Mouse (Mus musculus): ENCODE results near the gene Ltf. TPM values are rescaled to one million over a fixed set of nuclear protein-coding genes. Genes with fewer than 3 reads are reported as not detected.

The Ltf gene
- total RNA-seq (2021): under 1 TPM; 0.32 to 0.74 TPM
- long read RNA-seq, experiment 1: 0 reads
- long read RNA-seq, experiment 2: 0 reads

DNA sequence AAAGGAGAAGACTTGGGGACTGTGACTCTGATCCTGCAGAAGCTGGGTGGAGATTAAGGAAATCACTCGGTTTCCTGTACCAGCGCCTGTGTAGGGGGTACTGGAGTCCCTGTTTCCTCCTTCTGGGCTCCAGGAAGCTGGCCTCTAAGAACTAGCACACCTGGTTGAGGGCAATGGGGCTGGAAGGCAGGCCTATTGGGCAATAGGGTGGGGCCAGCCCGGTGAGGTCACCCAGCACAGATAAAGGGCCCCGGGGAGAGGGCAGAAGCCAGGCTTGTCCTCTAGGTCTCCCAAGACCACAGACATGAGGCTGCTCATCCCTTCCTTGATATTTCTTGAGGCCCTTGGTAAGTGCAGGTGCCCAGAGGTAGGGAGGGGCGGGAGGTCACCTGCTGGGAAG lies at the start of gene Ltf:
Gene Ltf (plus strand): TSS at position 250 of the 400 bp plus-strand sequence.
- DNase-seq (ENCODE audit: low spot score in 2 of 2): no peak

DNA sequence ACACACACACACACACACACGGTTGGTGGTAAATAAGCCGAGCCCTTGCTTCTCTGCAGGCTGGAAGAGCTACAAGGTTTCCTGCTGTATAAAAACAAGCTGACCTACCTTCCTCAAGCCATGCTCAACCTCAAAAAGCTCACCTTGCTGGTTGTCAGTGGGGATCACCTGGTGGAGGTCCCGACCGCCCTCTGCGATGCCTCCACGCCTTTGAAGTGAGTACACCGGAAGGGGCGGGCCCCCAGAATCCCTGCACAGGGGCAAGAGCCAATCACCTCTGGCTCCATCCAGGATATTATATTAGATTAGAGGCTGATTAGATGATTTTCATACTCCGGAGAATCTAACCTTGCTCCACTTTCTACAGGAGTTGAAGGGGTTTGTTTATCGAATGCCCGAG lies 39.7 kb upstream of the Ltf start:
- DNase-seq (ENCODE audit: low spot score in 2 of 2): no peak

DNA sequence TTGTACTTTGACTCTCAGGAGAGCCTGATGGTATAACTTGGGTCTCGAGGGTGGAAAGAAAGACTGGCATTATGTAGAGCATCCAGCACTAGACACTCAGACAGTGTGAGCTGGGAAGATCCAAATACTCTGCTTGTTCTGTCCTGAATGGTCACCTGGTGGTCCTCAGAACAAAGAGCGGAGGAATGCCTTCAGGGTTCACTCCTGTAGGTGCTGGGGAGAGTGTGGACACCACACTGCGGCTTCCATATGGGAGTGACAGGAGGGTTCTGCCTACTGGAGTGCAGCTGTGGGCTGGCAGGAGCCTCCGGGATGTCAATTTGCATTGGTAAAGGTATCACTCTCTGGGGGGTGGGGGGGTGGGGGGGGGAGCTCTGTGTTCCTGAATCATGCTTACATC lies 36.7 kb upstream of the Ltf start:
- no peak for DNase-seq (ENCODE audit: low spot score in 2 of 2)

DNA sequence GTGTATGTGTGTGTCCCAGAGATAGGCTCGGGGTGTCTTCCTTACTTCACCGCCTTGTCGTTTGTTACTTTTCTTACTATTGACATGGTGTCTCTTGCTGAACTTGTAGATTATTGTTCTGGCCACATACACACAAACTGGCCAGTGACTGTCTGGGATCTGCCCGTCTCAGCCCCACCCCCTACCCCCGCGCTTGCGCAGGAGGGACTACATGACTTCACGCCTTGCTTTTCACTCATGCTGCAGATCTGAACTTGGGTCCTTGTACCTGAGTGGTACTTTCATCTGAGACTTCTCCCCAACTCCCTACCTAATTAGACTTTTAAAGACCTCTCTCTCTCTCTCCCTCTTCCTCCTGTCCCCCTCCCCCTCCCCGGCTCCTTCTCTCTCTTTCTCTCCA lies 35.0 kb upstream of the Ltf start:
- no peak for DNase-seq (ENCODE audit: low spot score in 2 of 2)

DNA sequence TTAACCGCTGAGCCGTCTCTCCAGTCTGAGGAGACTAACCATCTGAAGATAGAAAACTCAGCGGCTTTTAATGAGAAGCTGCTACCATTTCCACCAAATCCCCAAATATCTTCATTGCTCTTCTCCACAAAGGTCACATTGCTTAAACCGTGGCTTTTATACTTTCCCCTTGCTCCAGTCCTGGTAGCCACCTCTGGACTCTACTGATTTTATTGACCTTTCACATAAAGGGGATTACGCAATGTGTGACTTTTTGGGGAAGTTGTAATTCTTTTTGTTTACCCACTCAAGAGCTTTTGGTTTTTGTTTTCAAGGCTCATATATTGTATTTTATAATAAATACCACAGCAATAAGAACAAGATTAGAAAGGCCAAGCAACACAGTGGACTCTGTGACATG lies 33.5 kb upstream of the Ltf start:
- no peak for DNase-seq (ENCODE audit: low spot score in 2 of 2)

DNA sequence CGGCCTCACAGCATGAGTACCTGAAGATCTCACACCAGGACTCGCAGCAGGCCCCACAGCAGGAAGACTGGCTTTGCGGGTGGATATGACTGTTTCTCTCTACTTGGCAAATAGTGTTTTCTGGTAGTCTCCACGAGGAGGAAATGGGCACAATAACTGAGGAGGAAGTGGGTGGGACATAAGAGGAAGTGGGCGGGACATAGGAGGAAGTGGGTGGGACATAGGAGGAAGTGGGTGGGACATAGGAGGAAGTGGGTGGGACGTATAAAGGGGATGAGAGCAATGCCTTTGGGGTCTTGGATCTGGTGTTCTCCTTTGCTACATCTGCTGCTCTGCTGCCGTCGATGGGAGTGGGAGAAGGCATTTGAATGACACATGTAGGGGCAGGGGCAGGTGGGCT lies 33.1 kb upstream of the Ltf start:
- DNase-seq (ENCODE audit: low spot score in 2 of 2): no peak

DNA sequence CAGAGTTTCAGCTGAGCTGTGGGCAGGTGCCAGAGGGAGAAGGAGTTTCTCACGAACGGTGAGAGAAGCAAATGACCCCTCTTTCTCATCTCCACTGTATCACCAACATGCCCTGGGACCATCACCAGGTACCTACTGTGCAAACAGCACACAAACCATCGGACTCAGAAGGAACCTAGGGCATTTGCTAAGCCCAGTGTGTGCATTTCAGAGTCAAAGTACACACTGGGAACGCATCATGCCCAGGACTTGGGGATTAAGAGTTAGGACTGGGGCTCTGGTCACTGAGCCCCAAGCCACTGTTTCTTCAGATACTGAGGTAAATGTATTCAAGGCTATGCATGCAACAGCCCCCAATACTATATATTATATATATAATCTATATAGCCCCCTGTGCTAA lies 31.7 kb upstream of the Ltf start:
- DNase-seq (ENCODE audit: low spot score in 2 of 2): no peak

DNA sequence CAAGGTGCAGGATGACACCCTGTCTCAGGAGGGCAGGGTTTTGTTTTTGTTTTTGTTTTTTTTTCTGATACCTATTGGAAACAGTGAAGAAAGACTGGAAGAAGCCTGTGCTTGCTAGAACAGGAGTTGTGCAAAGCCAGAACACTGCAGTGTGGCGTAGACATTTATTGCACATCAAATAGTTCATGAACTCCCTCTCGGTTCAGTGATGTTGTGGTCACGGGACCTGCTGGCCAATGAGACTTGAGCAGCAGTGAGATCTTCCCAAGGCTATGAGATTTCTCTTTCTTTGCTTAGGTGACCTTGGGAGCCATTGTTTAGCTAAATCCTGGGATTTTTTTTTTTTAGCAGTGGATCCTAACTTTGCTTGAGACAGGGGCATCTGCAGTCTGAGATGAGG lies 31.0 kb upstream of the Ltf start:
- no peak for DNase-seq (ENCODE audit: low spot score in 2 of 2)

DNA sequence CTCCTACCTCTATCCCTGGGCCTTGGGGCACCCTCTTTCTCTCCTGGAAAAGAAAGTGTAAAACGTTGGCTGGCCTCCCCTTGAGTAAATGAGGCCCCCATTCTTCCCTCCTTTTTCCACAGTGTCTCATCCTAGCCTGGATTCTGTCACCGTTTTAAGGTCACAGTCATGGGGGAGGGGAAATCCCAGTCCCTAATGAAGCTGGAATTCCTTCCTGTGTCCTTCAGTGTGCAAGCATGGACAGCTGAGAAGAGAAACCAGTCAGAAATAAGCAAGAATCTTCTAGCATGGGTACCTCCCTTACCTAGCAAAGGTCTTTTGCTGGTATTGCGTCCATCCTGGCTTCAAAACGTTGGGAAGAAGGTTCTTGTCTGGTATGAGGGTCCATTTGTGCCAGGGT lies 29.9 kb upstream of the Ltf start:
- DNase-seq (ENCODE audit: low spot score in 2 of 2): no peak

DNA sequence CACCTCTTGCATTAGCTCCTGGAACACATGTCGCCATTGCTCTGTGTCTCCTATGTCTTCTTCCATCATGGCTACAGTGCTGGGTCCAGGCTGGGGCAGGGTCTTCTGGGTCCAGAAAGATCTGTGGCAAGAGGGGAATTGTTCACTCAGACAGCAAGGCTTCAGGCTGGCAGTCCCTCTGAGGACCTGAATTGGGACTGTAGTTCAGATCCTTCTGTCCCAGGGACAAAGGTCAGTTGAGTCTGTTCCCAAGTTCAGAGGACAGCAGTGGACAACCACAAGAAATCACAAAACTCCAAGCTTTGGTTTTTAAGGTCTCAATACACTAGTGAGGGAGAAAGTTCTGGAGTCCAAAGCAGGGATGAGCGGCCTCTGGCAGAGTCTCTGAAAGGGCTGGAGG lies 29.5 kb upstream of the Ltf start:
- no peak for DNase-seq (ENCODE audit: low spot score in 2 of 2)

DNA sequence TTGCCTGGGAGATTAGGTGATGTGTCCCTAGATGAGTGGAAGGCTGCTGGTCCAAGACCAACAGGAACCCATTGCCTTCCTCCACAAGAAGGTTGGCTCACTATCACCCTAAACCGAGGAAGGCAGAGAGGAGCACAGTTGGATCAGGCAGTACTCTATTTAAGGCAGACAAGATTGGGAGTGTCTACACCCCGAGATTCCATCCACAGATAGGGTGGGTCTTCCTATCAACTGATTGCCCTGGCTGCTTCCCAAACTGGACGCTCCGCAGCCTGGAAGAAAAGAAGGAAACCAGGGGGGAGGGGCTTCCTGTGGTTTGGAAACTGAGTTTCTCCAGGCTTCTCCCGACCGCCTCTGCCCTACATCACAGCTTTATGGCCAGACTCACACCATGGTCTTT lies 28.9 kb upstream of the Ltf start, which contains the start of gene Rtp3:
Gene Rtp3 (minus strand): TSS at position 380 of the 400 bp plus-strand sequence.
- DNase-seq (ENCODE audit: low spot score in 2 of 2): no peak

DNA sequence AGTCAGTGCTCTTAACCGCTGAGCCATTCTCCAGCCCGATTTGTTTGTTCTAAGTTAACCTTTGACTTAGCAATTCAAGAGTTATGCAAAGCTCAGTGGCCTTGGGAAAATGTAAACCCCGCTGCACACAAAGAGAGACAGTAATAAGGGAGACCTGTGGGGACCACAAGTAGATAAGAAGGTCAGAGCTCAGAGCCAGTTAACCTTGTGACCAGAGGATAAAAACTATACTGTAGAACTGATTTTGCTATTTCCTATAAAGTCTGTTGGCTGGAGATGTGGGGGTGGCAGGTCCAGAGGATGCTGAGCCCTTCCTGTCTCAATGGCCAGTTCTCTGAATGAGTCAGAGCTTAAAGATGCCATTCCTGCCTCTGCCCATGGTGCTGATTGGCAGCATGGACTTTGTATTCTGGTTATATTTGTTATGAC lies 25.8 kb upstream of the Ltf start:
- no peak for DNase-seq (ENCODE audit: low spot score in 2 of 2)

DNA sequence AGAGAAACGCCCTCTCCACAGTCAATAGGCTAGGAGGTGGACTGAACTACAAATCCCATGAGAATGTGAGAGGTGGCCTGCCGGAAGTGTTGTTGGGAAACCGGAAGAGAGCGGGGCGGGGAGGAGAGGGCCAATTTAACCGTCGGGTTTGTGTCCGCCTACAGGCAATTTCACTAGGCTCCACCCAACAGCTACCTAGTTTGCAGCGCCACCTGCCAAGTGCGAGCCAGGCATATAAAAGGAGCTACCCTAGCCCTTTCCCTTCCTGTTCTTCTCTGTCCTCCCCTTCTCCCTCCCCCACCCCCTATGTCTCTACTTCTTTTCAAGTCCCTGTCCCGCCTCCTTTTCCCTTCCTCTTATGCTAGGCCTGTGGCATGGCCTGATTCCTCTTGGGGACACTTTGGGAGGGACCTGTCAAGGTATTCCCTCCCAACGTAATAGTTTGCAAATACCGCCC lies 24.3 kb upstream of the Ltf start:
- DNase-seq (ENCODE audit: low spot score in 2 of 2): peak; percentile 50 to 77

DNA sequence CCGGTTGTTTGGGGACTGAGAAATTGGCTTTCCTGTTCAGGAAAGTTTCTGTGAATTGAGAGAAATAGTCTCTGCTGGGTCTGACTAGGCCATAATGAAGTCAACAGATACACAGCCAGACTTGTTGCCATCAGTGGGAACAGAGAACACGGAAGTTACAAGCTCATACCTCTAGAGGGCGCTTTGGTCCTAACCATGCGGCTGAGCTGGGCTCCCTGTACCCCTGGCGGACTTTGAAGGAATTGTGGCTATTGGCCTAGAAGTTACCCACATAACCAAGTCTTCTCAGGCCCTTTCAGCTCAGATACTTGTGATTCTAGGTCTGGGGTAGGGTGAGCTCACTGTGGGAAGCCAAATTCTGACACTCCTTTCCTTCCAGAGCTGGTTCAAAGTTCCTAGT lies 21.8 kb upstream of the Ltf start:
- peak; percentile 63 to 81 for DNase-seq (ENCODE audit: low spot score in 2 of 2)

DNA sequence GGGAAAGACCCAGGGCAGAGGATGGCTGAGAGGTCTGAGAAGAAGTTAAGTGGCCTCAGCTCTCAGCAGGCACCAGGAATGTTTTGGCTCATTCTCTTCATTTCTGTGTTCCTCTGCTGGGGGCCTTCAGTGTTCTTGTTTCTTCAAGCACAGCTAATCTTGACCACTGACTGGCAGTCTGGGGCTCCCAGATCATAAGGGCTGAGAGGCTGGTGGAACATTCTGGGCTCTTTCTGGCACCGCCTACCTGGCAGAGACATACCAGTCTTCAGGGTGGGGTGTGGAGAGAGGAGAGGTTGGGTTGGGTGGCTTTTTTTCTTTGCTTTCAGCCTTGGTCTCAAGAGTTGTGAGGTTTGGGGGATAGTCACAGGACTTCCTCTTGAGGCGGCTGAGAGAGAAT lies 20.0 kb upstream of the Ltf start:
- no peak for DNase-seq (ENCODE audit: low spot score in 2 of 2)

DNA sequence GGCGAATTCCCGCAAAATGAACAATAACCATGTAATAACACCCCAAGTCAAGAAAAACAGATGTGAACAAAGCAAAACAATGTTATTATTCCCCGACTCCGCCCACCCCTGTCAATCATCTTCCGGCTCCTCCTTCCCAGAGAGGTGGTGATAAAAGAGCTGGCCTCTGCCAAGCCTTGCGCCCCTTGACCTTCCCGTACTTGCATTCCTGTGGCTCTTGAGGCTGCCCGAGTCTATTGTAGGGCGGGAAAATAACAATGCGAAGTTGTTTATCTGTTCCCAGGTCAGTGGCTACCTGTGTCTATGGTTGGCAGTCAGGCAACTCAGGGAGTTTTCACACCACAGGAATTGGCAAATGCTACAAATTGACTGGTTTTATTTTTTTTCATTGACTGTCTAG lies 19.2 kb upstream of the Ltf start:
- no peak for DNase-seq (ENCODE audit: low spot score in 2 of 2)

DNA sequence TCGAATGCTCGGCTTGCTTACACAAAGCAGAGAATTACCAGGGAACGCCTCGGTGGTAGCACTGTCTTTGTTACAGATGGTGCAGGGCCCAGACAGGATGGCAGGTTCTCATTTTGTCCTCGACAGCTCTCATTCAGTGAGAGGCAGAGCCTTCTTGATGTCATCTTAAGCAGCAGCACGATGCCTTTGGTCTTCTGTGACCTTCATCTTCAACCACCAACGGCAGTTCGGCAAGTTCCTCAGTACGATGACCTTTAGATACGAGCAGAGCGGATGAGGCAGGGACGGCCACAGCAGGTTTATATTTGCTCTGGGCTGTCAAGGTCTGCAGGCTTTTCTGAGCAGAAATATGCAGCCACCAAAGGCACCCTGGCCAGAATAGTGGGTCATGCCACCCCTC lies 17.4 kb upstream of the Ltf start:
- DNase-seq (ENCODE audit: low spot score in 2 of 2): no peak

DNA sequence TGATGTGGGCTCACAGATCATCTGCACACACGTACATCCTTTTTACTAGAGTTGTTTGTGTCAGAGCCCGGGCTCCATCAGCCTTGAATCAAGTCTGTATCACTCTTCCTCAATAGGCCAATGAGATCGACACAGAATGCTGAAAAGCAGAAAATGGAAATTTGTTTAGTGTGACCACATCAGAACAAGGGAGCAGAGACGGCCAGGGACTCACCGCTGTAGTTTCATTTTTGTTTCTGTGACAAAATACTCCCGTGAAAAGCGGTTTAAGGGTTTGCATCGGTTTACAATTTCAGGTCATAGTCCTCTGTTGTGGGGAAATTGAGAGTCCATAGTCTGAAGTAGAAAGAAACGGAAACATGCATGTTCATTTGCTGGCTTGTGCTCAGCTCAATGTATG lies 15.8 kb upstream of the Ltf start:
- DNase-seq (ENCODE audit: low spot score in 2 of 2): no peak

DNA sequence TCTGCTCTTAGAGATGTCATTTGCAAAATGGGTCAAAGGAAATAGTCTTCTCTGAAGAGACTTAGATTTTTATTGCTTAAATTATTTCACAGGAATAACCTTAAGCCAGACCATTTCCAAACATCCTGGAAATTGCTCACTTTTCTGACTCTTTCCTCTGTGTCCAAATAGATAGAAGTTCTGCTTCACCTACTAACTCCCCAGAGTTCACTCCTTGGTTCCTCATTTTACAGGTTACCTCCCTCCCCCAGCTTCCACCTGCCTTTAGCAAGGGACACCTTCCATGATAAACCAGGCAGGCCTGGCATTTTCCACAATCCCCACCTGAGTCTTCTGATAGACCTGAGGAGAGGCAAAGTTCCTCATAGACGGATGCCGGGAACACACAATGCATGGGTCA lies 12.5 kb upstream of the Ltf start:
- DNase-seq (ENCODE audit: low spot score in 2 of 2): no peak

DNA sequence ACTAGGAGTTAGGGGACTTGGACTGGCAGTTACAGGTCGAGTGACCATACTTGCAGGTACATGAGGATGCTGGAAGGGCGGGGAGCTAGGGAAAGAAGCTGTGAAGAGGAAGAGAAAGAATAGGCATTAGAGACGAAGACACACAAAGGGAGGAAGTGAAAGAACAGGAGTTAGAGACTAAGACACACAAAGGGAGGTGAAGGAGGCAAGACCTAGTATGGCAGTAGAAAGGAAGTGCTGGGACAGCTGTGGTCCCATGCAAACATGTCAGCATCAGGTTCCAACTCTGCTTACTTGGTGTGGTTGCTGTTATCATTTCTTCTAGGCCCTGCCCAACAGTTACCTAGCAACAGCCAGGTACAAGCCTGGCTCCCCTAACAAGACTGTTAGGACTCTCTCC lies 9.3 kb upstream of the Ltf start:
- no peak for DNase-seq (ENCODE audit: low spot score in 2 of 2)

DNA sequence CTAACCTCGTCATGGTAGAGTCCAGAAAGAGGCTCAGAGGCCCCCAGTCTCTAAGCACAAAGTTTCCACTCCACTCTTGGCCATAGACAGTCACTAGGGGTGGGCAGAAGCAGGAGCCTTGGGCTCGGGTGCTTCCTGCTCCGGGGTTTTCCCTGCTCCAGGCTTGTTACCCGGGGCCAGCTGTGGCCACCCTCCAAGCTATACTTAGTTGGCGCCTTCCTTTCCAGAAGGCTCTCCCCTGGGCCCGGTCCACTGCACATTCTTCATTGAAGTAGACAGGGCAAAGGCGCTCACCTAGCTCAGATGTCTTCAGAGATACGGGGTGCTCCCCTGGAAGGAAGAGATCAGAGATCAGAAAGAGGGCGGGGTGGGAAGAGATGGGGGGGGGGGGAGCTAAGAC lies 7.5 kb upstream of the Ltf start:
- no peak for DNase-seq (ENCODE audit: low spot score in 2 of 2)

DNA sequence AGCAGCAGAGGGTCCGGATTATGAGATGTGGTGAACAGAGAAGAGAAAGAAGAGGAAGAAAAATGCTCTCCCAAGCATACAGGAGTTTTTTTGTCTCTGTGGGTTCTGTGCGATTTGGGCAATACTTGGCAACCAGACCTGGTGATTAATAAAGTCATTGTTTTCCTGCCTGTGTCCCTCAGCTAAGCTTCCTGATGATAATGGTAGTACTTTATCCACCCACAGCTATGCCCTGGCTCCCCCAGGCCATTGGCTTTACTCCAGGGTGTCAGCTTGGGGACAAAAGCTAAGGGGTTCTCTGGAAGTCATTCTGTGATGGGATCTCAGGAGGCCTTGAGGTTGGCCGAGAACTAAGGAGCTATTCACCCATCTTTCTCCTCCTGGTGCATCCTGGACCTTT lies 7.0 kb upstream of the Ltf start:
- no peak for DNase-seq (ENCODE audit: low spot score in 2 of 2)

DNA sequence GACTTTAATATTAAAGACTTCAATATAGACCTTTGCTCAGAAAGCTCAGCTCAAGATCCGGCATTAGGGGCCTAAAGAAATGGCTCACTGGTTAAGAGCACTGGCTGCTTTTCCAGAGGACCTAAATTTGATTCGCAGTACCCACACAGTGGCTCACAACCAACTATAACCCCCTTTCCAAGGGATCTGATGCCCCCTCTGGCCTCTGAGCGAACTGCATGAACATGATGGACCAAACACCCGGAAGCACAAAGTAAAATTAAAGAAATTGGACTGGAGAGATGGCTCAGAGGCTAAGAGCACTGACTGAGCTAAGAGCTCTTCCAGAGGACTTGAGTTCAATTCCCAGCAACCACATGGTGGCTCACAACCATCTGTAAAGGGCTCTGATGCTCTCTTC lies 3.4 kb upstream of the Ltf start:
- DNase-seq (ENCODE audit: low spot score in 2 of 2): no peak

DNA sequence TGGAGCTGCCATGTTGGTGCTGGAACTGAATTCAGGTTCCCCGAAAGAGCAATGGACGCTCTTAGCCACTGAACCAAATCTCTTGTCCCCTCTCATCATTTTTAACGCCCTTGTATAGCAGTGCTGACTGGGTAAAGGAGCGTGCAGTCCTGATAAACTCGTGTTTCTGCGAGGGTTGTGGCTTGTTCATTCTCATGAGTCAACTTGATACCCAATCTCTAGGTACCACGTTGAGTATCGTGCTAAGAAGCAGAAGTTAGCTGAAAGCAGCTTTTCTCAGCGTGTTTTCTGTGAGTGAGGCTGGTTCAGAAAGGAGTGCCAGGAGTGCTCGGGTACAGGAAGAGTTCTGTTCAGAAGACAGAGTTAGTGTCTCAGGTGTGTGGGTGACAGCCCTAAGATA lies 7.7 kb downstream of the Ltf start:
- no peak for DNase-seq (ENCODE audit: low spot score in 2 of 2)

All from layer of hippocampus, postnatal 14 days (tissue).